Mouse (Mus musculus): ENCODE measurements around the gene Tbc1d2. TPM values are rescaled to one million over a fixed set of nuclear protein-coding genes. Genes with fewer than 3 reads are reported as not detected.
"Not testable (repeated sequence)": the region's sequence is repeated elsewhere in the genome, so short reads cannot be mapped to it uniquely, and the experiment has no call there.

Tbc1d2 gene
- polyA plus RNA-seq, 2 experiments from 2014 or later: 0.31 to 0.67 TPM

DNA sequence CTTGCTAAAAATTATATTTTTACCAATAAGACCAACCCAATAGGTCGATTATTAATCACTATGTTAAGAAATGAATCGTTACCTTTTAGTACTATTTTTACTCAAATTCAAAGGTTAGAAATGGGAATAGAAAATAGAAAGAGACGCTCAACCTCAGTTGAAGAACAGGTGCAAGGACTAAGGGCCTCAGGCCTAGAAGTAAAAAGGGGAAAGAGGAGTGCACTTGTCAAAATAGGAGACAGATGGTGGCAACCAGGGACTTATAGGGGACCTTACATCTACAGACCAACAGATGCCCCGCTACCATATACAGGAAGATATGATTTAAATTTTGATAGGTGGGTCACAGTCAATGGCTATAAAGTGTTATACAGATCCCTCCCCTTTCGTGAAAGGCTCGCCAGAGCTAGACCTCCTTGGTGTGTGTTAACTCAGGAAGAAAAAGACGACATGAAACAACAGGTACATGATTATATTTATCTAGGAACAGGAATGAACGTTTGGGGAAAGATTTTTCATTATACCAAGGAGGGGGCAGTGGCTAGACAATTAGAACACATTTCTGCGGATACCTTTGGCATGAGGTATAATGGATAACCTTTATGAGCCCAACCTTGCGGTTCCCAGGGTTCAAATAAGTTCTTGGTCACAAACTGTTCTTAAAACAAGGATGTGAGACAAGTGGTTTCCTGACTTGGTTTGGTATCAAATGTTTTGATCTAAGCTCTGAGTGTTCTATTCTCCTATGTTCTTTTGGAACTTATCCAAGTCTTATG lies 74.3 kb downstream of the Tbc1d2 start:
- ATAC-seq: not testable (repeated sequence)

DNA sequence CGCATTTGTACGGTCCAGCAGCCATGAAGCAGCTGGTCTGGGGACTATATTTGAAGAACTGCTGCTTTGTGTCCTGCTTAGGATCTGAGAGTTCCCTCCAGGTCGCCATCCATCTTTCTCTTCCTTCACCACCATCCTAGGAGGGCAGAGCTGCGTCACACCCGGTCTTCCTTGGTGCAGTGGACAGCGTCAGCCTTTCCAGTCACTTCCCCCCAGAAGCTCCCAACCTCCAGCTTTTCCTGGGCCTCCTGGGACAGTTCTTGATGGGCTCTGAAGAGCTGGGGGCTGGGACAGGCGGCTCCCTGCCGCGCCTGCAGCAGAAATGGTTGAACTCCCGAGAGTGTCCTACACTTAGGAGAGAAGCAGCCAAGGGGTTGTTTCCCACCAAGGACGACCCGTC lies 75.2 kb downstream of the Tbc1d2 start:
- no peak for ATAC-seq

- ATAC-seq: no peak
These were observed 75.8 kb downstream of the Tbc1d2 start for GRCm38 (mm10) chr4:46574024-46574753.

GRCm38 (mm10) chr4:46572616-46573015 lies 77.4 kb downstream of the Tbc1d2 start:
- ATAC-seq: no peak

DNA sequence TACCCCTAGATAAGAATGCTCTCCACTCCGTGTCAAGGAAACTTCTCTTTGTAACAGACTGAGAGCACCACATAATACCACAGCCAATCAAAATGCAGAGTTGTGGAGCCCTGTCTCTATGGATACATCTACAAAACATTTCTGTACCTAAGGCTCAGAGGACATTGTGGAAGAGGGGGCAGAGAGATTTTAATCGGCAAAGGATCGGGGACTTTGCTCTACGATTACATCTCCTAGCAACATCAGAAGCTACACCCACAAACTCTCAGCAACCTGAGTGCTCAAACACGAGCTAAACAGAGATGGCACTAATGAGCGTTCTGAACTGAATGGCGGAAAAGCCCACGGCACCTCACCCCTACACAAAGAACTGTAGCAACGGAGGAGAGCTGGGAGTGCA lies 78.3 kb downstream of the Tbc1d2 start:
- ATAC-seq: peak; percentile 38

GRCm38 (mm10) chr4:46569671-46570070 lies 80.3 kb downstream of the Tbc1d2 start:
- no peak for ATAC-seq

GRCm38 (mm10) chr4:46568169-46568568 lies 81.8 kb downstream of the Tbc1d2 start:
- no peak for ATAC-seq

DNA sequence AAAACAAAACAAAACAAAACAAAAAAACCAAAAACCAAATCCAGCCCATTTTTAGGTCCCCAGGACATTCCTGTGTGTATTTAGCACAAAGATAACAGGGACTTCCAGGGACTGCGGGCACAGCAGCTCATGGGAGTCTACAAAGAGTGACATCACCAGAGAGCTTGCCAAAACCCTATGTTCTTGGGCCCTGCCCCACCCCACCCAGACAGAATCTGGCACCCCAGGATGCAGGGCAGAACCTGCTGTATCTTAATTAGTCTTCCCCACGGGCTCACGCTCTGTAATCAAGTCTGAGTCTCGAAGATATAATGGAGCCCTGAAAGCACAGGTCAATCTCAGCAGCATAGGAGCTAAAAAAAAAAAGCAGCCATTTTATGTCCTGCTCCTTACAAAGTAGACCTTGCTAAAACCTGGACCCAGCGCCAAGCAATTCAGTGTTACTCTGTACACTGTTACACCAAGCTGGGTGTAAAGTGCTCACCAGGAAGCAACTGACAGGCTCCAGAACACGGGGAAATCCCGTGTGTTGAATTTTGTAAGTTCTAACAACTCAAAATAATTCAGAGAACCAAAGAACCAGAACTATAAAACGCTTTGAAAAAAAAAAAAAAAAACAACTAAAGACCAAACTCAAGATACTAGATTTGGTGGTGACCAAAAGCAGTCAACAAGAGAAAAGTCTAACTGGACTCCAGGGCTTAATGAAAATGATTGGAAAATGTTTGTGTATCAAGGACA lies 82.9 kb downstream of the Tbc1d2 start:
- peak; percentile 41 for ATAC-seq

GRCm38 (mm10) chr4:46565393-46565955 lies 84.5 kb downstream of the Tbc1d2 start:
- no peak for ATAC-seq

DNA sequence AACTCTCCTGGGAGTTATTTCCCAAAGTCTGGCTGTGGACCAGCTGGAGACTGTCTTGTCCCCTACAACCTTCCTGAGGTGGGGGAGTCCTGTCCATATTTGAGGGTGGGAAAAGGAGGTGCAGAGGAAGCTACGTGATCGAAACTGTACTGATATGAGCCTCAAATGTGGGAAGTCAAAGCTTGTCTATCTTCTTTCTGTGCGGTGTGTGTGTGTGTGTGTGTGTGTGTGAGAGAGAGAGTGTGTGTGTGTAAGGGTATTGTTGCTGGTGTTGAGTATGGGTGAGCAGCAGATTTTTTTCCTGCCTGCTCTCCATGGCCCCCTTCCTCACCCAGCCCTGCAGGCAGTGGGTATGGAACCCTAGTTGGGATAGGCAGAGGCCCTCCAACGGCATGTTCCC lies 85.8 kb downstream of the Tbc1d2 start:
- ATAC-seq: no peak

GRCm38 (mm10) chr4:46563847-46564246 lies 86.2 kb downstream of the Tbc1d2 start:
- no peak for ATAC-seq

DNA sequence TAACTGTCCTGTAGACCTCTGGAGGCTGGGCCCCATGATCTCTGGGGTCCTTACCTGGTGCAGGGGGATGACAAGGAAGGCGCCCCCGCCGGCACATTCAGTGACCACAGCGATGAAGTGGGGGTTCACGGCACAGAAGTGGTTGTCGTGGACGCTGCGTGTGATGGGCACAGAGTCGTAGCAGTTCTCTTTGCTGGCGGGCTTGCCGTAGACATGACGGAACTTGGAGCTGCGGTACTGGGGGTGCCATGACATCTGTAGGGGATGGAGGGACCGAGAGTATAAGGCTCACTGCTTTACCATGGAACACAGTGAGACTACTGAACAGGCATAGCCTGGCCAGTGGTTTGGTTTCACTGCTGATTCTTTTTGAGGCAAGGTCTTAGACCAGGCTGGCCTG lies 87.2 kb downstream of the Tbc1d2 start:
- no peak for ATAC-seq

GRCm38 (mm10) chr4:46562037-46562436 lies 88.0 kb downstream of the Tbc1d2 start:
- ATAC-seq: no peak

DNA sequence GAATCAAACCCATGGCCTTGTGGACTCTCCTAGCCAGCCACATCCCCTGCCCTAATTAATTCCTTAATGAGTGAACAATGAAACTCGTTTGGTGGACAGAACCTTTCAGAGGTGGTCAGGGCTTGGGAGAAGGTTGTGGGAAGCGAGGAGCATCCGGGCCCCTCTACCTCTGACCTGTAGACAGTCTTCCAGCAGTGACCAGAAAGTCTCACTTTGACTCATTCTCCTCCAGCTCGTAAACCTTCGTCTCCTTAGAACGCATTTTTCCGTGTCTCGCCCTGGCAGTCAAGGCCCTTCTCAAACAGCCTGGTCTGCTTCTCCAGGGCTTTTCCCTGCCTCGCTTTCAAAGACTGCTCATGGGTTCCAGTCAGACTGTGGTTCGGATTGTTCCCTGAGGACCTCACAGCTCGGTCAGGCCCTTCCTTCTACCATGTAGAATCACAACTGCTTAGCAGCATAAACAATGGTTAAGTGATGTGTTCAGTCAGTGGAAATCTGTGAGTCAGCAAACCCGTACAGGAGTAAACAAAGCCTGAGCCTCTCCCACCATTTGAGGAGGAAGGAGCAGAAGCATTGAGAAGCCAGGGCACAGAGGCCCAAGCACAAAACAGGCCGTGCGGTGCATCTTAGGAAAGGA lies 89.8 kb downstream of the Tbc1d2 start:
- ATAC-seq: peak; percentile 43

- no peak for ATAC-seq
These were observed 91.0 kb downstream of the Tbc1d2 start for GRCm38 (mm10) chr4:46558672-46559667.

DNA sequence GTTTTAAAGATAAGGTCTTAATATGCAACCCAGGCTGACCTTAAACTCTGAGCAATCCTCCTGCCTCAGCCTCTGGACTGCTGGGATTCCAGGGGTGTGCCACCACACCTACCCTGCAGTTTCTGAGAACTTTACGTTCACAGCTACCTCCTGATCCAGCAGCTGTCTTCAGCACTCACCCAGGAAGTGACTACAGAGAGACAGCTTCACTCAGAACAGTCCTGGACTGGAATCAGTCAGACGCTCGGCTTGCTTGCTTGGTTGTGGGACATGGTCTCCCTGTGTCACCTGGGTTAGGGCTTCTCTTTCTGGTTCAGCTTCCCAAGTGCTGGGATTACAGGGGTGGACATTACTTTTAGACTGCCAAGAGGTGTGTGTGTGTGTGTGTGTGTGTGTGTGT lies 93.1 kb downstream of the Tbc1d2 start:
- ATAC-seq: peak; percentile 59

DNA sequence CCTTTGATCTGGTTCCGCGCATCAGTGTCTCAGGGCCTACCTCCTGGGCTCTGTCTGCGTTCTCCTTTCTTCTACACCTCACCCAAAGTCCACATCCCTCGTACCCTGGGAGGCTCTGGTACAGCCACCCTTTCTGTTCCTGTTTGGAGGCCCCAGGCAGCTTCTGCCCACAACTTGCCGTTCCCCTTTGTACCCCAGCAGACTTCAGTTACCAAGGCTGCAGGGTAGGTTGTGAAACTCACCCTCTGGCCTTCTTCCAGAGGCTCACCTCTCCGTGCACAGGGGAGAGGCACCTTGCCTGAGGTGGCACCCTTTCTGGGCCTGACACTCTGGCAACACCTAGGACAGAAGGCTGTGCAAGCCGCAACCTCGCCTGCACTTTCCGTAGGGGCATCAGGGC lies 94.2 kb downstream of the Tbc1d2 start:
- no peak for ATAC-seq
